Mouse (Mus musculus): Measurements from ENCODE around the gene Ntpcr.

Gene Ntpcr

DNA sequence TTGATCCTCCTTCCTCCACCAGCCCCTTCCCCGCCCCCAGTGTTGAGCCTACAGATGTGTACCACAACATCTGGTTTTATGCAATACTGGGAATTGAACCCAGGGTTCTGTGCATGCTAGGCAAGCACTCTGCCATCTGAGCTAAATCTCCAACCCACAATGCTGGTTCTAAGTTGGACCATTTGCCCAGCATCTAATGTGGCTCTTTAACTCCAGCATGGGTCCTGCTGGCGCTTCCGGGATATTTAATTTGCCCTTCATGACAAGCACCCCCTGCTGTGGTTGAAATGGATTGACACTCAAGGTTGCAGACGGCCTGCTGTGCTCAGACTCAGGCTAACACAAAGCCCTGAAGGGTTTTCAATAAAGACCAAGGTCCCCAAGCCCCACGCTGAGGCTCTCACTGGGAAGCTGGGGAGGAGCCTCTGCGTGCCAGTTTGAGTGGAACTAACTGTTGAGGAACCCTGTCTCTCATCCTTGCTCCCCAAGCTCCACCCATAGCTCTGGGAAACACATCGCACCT, 43.6 kb downstream of the Ntpcr start:
- CTCF ChIA-PET, result no interaction called here

DNA sequence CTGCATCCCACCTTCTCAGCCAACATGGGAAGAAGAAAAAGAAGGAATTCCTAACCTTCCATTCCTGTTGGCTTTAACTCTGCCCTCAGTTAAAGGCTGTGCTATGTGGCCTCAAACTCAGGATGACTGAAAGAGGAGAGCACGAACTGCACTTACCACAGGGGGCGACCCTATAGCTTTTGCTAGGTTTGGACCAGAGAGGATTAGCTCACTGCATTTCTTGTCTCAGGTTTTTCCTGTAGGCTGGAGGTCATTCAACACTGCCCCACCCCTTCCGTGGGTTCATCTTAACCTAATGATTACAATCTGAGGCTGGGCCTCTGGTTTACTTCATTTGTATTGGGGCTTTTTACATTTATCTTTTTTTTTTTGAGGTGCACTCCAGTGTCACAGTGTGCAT, 45.3 kb downstream of the Ntpcr start:
- CTCF ChIA-PET, result no interaction called here

DNA sequence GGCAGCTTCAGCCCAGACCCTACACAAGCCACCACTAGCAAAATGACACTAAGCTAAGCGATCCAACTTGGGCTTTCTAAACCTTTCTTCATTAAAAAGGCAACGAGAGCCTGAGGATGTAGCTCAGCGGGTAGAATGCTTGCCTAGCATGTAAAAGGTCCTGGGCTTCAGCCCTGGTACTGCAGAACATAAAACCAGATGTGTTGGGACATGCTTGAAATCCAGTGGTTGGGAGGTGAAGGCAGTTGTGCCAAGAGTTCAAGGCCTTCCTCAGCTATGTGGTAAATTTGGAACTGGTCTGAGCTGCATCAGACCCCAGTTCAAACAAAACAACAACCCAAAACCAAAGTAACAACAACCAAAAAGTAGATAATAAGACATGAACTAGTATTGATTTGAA, 46.6 kb downstream of the Ntpcr start:
- CTCF ChIA-PET, result no interaction called here

DNA sequence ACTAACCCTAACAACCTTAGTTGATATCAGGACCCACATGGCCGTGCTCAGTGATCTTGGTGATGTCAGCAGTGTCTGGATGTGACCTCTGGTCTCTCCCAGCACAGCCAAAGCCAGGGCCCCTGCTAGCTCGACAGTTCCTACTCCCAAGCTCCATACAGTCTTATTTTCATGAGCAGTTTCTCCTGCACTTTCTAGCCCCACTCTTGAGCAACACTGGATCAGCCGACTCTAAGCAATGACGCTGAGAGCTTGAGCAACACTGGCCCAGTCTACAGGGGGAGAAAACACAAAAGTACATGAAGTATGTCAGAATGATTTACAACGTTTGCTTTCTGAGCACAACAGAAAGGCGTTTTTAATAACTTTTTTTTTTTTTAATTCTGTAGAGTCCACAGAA, 47.0 kb downstream of the Ntpcr start:
- CTCF ChIA-PET, result no interaction called here

DNA sequence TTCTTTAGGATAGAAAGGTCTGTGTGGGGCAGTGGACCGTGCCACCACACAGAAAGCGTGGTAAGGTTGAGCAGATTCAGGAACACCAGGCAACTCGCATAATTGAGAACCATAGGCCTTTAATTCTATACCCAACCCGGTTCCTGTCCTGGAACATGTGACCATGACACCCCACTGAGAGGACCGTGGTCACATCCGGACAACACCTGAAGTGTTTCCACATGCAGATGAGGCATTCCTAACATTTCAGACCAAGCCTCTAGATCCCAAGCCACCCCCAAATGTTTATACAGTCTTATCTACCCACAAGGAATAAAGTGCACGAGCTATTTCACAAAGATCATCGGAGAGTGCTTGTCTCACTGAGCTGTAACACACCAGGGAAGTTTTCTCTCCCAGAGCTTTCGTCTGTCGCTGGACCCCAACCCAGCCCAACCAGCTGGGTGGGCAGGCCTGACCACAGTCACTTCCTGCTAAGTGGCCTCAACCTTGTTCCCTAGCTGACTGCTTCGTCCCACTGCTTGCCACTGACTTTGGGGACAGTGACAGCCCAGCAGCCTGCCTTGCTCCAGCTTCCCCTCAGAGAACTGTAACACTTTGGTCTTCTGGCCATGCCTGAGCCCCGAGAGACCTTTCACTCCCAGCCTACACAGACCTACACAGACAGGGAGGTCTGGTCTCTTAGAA, 47.9 kb downstream of the Ntpcr start:
- CTCF ChIA-PET, result no interaction called here

DNA sequence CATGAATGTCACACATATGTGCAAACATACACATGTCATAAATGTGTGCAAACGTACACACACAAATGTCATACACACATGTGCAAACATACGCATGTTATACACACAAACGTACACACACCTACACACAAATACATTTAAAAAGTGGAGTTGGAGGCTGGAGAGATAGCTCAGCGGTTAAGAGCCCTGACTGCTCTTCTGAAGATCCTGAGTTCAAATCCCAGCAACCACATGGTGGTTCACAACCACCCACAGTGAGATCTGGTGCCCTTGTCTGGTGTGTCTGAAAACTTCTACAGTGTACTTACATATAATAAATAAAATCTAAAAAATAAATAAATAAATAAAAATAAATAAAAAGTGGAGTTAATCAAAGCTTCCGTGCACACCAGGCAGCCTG, 49.2 kb downstream of the Ntpcr start:
- CTCF ChIA-PET, result no interaction called here

DNA sequence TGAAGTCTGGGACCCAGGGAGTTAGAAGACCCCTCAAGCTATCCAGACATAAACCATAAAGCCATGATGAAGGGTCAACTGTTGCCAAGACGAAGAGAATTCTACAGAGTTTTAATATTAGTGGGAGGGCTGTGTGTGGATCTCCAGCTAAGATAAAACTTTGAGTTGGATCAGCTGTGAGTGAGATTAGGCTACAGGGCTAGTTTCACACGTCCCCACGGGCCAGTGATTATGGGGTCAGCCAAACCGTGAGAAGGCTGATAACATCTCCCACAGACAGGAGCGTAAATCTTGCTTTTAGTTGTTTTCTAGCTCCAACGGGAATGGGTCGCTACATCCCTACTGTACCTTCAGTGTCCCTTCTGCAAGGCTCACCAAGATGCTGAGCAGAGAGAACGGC, 49.9 kb downstream of the Ntpcr start:
- CTCF ChIA-PET, result no interaction called here

DNA sequence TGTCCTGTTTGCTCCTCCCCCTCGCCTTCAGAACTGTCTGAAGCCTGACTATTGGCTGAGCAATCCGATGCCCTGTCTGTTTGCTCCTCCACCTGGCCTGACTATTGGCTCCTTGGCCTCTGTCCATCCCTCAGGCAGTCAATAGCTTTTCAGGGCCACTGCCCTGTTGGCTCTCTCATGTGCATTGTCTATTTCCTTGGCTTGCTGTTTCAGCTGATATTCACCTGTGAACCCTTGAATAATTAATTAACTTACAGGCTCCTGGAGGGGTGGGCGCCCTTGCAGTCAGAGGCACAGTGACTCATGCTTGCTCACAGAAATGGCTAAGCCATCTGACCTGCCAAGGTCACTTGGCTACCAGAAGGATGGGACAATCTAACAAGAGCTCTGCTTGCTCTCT, 52.4 kb downstream of the Ntpcr start:
- CTCF ChIA-PET, result no interaction called here

DNA sequence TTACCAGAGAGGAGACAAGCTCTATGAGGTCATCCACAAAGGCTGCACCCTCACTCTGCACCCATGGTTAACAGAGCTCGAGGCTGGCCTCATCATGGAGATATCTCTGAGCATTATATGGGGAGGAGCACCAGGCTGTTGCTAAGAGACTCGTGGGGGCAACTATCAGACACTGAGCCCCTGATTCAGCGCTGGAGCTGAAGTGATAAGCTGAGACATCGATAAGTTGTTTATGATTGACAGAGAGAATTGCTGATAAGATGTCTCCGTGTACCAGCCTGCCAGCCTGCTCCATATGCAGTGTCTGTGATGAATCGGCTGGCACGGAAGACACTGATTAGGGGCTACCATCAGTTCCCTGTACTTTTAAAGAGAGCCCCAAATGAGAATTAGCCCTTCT, 57.1 kb downstream of the Ntpcr start:
- CTCF ChIA-PET, result no interaction called here

DNA sequence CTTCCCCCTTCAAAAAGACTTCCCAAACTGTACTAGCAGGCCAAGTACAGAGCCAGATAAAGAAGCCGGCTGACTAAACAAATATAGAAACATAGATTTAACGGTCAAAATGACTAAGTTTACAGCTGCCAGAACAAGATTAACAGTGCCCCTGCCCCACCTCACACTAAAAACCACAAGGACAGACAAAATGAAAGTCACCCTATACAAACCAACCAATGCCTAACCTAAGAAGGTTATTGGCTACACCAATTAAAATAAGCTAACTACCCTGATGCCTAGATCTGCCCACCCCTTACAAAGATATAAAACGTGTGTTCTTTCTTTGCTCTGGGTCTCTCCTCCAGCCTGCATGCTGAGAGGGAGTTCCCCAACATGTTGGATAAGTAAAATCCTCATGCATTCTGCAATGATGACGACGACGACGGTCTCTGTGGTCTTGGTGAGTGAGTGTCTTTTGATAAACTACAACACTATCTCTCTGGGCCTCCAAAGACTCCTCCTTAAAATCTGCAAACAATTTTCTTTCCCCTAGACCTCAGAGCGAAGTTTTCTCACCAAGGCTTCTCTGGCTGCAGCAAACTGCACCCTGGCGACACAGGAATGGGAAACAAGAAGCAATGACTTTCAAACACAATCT, 63.2 kb downstream of the Ntpcr start:
- CTCF ChIA-PET, result no interaction called here

DNA sequence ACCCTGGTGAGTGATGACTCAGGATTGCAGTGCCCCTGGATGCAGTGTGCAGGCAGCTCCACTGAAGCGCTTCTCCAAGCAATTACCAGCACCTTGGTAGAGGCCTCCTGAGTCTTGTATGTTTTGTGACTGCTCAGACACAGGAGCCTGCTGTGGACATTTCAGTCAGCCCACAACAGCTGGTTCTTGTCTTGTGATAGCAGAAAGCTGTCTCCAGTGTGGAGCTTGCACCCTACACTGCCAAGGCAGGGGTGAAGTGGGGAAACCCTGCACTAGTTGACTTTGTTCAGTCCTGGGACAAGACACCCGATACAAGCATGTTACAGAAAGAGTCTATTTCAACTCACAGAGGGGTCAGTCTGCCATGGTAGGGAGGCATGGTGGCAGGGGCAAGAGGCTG, 65.6 kb downstream of the Ntpcr start:
- CTCF ChIA-PET, result no interaction called here

DNA sequence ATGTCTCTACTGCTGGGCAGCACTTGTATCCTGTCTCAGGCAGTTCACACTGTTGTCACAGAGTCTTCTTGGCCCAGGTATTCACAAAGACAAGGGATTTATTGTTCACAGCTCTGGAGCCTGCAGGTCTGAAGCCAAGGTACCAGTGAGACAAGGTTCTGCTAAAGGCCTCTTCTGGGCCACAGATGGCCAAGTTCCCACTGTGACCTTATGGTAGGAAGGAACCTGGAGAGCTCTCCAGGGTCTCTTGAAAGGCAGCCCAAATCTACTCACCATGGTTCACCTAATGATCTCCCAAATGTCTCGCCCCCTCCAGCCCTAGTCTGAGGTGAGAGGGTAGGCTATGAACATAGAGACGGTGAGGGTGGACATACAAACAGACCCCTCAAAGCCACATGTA, 67.2 kb downstream of the Ntpcr start:
- CTCF ChIA-PET, result no interaction called here
